Mouse (Mus musculus): Measurements from ENCODE around the gene Bsph1.

DNA sequence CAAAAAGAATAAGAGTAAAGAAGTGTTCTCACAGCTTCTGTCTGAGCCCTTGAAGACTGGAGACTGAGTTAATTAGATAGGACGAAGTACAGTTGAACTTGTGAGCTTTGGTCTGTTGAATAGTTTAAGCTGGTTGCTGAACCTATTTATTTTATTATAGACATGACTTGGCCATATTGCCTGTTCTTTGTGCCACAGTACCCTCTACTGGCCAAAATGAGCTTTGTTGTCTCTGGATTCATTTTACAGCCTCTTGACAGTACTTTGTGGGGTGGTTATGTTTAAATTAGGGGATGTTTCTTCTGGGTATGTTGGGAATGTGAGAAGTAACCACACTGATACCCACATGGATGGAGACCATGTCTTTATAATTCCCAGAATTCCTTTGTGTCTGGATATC, 60.9 kb downstream of the Bsph1 start:
- TF ChIP-seq CTCF (IDR thresholded peaks at IDR 0.05; ENCODE audit: borderline replicate concordance, control insufficient read depth, extremely low read depth, insufficient read depth, low read length, poor library complexity), result no peak
- no peak for TF ChIP-seq POLR2A (IDR thresholded peaks at IDR 0.05; ENCODE audit: control insufficient read depth, extremely low read depth, insufficient read depth, low read length, poor library complexity)

Data from thymus, adult 2 months (tissue).